Mouse (Mus musculus): ENCODE measurements at regions not wholly inside any gene's neighbourhood (a gene's known extent, or its start where the extent isn't known, plus 50 kb on each side); places are given as distances from the start of the nearest gene placed in this dataset.

DNA sequence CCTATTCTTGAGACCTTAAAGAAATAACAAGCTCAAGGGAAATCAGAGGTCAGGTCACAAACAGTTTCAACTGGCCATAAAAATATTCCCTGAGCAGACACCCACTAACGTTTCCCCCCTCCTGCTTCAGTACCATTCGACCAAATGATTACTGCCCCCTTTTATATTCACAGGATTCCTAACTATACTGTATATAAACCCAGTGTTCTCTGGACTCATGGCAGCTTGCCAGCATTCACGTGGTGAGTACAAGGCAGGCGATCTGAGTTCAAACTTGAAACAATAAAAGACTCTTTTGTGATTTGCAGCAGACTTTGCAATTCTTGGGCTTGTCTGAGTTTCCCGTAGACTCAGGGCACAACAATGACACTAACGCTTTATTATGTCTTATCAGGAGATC, 989.0 kb upstream of the H2afb3 start:
- no peaks in the 10 kb centered on the region for H3K4me1 ChIP-seq (ENCODE audit: control insufficient read depth, insufficient read depth, low read length)
- no peak overlapping the region for H3K4me3 ChIP-seq (ENCODE audit: insufficient read depth, low read depth, low read length)
- TF ChIP-seq POLR2A (IDR thresholded peaks at IDR 0.05; ENCODE audit: low read depth, low read length): no peak
- no peak for TF ChIP-seq CTCF (conservative IDR thresholded peaks at IDR 0.05; ENCODE audit: insufficient read depth, insufficient read length, low read depth, low read length)
- no peaks in the 10 kb centered on the region for H3K27me3 ChIP-seq (replicated peaks; ENCODE audit: control insufficient read depth, insufficient read depth, low read length)
- 29% methylated on average over 6 of the region's 6 CpGs for WGBS
- H3K36me3 ChIP-seq (ENCODE audit: control insufficient read depth, insufficient read depth, low read length): no peaks in the 10 kb centered on the region
- DNase-seq: peak; percentile 3
- no peak overlapping the region for H3K27ac ChIP-seq (ENCODE audit: insufficient read depth, low read depth, low read length)

DNA sequence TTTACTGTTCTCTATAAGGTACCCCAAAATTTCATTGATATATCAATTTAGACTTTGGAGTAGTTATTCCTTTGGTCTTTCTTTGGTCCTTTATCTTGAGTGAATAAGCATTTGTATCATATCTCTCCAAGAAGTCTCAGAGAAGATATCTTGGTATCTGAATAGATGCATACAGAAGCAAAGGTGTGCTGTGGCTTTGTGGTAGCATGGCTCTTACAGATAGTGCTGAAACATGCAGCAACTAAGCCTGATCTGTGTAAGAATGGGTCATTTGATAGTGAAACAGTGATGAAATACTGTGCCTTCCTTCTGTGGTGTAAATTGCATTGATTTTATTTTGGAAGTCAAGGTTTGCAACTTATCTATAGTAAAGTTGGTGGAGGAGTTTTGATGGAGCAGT, 978.3 kb upstream of the H2afb3 start:
- Histone ChIP-seq H3K4me3 (ENCODE audit: insufficient read depth, low read depth, low read length) (no peak overlapping the region), H3K36me3 (ENCODE audit: control insufficient read depth, insufficient read depth, low read length) (no peaks in the 10 kb centered on the region), H3K4me1 (ENCODE audit: control insufficient read depth, insufficient read depth, low read length) (no peaks in the 10 kb centered on the region), H3K27ac (ENCODE audit: insufficient read depth, low read depth, low read length) (no peak overlapping the region), H3K27me3 (replicated peaks; ENCODE audit: control insufficient read depth, insufficient read depth, low read length) (no peaks in the 10 kb centered on the region)
- no peak for DNase-seq
- TF ChIP-seq POLR2A (IDR thresholded peaks at IDR 0.05; ENCODE audit: low read depth, low read length): no peak
- TF ChIP-seq CTCF (conservative IDR thresholded peaks at IDR 0.05; ENCODE audit: insufficient read depth, insufficient read length, low read depth, low read length): no peak

DNA sequence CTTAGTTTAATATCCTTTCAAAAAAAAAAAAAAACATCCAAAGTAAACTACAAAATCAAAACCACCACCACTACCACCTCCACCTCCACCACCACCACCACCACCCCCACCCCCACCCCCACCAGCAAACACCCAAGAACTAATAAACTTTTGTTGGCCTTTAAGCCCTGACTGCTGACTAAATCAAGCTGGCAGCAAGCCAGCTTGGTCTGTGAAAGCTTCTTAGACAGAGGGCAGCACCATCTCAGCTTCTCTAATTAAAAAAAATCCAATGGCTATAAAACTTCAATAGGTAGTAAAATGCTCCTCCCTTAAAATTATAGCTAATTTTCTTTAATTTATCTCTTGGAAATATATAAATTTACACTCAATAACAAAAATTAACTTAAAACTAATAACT, 957.2 kb upstream of the H2afb3 start:
- Histone ChIP-seq H3K4me1 (ENCODE audit: control insufficient read depth, insufficient read depth, low read length) (no peaks in the 10 kb centered on the region), H3K27ac (ENCODE audit: insufficient read depth, low read depth, low read length) (no peak overlapping the region), H3K27me3 (replicated peaks; ENCODE audit: control insufficient read depth, insufficient read depth, low read length) (no peaks in the 10 kb centered on the region), H3K36me3 (ENCODE audit: control insufficient read depth, insufficient read depth, low read length) (no peaks in the 10 kb centered on the region), H3K4me3 (ENCODE audit: insufficient read depth, low read depth, low read length) (no peak overlapping the region)
- TF ChIP-seq CTCF (conservative IDR thresholded peaks at IDR 0.05; ENCODE audit: insufficient read depth, insufficient read length, low read depth, low read length) (no peak), POLR2A (IDR thresholded peaks at IDR 0.05; ENCODE audit: low read depth, low read length) (no peak)
- DNase-seq: no peak

DNA sequence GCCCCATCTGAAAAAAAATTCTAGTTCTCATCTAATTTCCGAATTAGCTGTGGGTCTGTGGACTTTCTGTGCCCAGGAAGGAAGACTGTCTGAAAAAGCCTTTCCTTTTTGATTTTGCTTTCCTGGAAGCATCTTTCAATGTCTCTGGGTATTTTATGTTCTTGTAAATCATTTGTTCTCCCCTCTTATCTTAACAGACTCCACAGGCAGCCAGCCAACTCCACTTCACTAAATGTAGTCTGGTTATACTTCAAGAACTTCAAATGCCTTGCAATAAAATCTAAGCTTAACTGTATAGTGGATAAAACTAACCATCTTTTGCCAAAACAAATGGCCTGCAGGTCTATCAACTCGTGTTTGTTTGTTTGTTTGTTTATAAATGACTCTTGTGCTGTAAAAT, 956.7 kb upstream of the H2afb3 start:
- Histone ChIP-seq H3K4me1 (ENCODE audit: control insufficient read depth, insufficient read depth, low read length) (no peaks in the 10 kb centered on the region), H3K36me3 (ENCODE audit: control insufficient read depth, insufficient read depth, low read length) (no peaks in the 10 kb centered on the region), H3K27ac (ENCODE audit: insufficient read depth, low read depth, low read length) (no peak overlapping the region), H3K27me3 (replicated peaks; ENCODE audit: control insufficient read depth, insufficient read depth, low read length) (no peaks in the 10 kb centered on the region), H3K4me3 (ENCODE audit: insufficient read depth, low read depth, low read length) (no peak overlapping the region)
- DNase-seq: no peak
- TF ChIP-seq CTCF (conservative IDR thresholded peaks at IDR 0.05; ENCODE audit: insufficient read depth, insufficient read length, low read depth, low read length): no peak
- no peak for TF ChIP-seq POLR2A (IDR thresholded peaks at IDR 0.05; ENCODE audit: low read depth, low read length)
- WGBS: 30% methylated on average over 2 of the region's 2 CpGs

DNA sequence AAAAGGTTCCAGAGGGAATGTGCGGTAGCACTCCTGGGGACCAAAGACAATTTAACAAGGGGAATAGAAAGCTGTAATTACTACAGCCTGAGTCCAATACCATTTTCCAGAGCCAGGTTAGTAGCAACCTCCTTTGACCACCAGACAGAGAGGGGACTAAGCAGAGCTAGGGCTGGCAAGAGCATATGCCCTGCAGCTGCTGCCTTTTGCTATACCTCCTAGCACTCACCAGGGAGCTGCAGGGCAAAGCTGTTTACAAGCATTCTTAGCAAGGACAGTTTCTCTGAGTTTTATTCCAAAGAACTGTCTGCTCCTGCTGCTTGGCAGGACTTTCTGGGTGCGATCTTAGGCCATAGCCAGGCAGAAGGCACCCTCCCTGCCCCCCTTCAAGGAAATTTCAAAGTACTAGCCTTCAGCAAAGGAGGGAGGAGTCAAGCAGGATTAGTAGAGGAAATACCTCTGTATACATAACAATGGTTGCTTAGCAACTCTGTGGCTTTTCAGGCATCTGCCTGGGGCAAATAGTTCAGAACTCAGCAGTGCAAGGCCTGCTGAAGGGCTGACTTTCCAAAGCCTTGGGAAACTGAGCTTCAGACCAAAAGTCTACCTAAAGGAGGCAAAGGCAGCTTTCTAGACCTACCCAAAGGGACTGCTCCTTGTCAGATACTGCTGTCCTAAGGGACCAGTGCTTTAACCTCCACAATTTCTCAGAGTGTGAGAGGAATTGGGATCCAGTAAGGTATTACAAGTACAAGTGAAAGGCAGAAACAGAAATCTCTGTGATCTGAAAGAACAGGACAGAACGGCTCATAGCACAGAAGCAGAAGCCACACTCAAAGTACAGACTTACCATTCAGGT, 919.5 kb upstream of the H2afb3 start:
- no peak overlapping the region for H3K4me3 ChIP-seq (ENCODE audit: insufficient read depth, low read depth, low read length)
- no peak overlapping the region for H3K27ac ChIP-seq (ENCODE audit: insufficient read depth, low read depth, low read length)
- no peaks in the 10 kb centered on the region for H3K4me1 ChIP-seq (ENCODE audit: control insufficient read depth, insufficient read depth, low read length)
- H3K27me3 ChIP-seq (replicated peaks; ENCODE audit: control insufficient read depth, insufficient read depth, low read length): no peaks in the 10 kb centered on the region
- 50% methylated on average over 3 of the region's 3 CpGs for WGBS
- DNase-seq: no peak
- no peaks in the 10 kb centered on the region for H3K36me3 ChIP-seq (ENCODE audit: control insufficient read depth, insufficient read depth, low read length)
- TF ChIP-seq POLR2A (IDR thresholded peaks at IDR 0.05; ENCODE audit: low read depth, low read length) (no peak), CTCF (conservative IDR thresholded peaks at IDR 0.05; ENCODE audit: insufficient read depth, insufficient read length, low read depth, low read length) (no peak)

Measured in kidney, adult 2 months (tissue).